Comparison of ENCODE assay signal across 1 mouse cellular context in the genomic region with DNA sequence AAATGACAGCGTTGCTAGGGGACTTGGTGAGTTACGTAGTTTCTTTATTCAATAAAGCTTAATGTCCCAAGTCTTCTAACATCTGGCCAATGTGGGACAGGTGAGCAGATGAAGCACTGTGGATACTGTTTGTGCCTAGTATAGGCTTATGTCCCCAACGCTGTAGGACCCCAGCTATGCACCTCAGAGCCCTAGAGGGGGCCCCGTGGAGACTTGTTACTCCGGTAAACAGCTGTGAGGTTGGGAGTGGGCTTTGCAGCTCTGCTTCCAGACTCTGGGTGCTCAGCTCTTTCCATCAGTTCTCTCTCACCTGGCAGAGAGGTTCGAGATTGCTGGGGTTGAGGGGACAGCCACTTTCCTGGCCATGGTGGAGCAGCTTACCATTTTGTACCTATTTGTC.
TF ChIP-seq lines count a peak whose summit lies in the region.

No protein-coding gene starts in this region.

TF ChIP-seq in CH12.LX, 34 proteins besides CTCF, POLR2A, EP300 and RAD21 (continued from another document):
- TF ChIP-seq MEF2A (IDR thresholded peaks at IDR 0.05; ENCODE audit: borderline replicate concordance, low read depth, low read length) (no peak), CHD1 (IDR thresholded peaks at IDR 0.05; ENCODE audit: low read depth, low read length) (no peak), USF2 (conservative IDR thresholded peaks at IDR 0.05; ENCODE audit: low read depth, low read length) (no peak), GABPA (IDR thresholded peaks at IDR 0.05; ENCODE audit: insufficient replicate concordance, low read depth, low read length) (no peak), USF1 (IDR thresholded peaks at IDR 0.05; ENCODE audit: low read depth, low read length) (no peak), IRF4 (IDR thresholded peaks at IDR 0.05; ENCODE audit: low read depth, low read length) (no peak), TBP (conservative IDR thresholded peaks at IDR 0.05; ENCODE audit: low read depth, low read length) (no peak), POLR2AphosphoS2 (IDR thresholded peaks at IDR 0.05; ENCODE audit: low read depth, low read length) (no peak), RCOR1 (conservative IDR thresholded peaks at IDR 0.05; ENCODE audit: low read depth, low read length) (no peak), SIN3A (IDR thresholded peaks at IDR 0.05; ENCODE audit: low read length) (no peak), HCFC1 (IDR thresholded peaks at IDR 0.05; ENCODE audit: low read depth, low read length) (no peak), MAX (IDR thresholded peaks at IDR 0.05; ENCODE audit: low read length) (no peak)
